Mouse (Mus musculus) kidney, adult 2 months (tissue): ENCODE results near the gene Ptpre.

ENCODE experiments used
- CTCF ChIP-seq: fragments of 200-500 bp; conservative IDR thresholded peaks from 2 replicates; pipeline ENCODE4 v1.5.1; 2011; ENCODE audit warnings: low read depth, mild to moderate bottlenecking, control low read depth, low read length, moderate library complexity, mixed read lengths; ENCODE audit not compliant: insufficient read depth, insufficient read length
- POLR2A ChIP-seq: fragments of 200-500 bp; IDR thresholded peaks from one replicate; pipeline ENCODE4 v1.6.1; 2011; ENCODE audit warnings: low read depth, low read length, control low read depth

DNA sequence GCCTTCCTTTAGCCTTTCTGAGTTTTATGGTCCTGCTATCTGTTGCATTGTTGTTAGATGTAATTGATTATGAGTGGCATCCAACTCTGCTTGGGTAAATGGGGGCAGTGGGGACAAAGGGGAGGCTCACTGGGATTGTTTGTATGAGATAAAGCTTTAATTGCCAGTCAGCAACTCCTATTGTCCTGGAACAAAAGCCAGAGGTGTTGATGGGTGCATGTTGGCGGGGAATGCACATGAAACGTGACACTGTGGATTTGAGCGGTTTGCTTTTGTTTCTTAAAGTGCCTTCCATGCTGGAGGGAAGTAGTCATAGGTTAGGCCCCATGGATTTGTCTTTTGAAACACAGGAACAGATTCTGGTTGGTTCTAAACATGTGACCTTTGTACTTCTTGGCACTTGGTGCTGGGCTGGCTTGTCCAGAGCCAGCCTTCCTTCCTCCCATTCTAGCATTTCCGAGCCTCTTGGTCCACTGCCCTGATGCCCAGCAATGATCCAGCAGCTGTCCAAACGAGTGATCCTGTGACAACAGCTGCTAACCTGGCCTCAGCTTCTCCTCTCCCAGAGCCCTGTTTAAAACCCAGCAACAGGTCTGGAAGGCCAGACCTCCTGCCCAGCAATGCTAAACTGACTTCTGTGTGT lies 65.7 kb downstream of the Ptpre start:
- no peak for TF ChIP-seq CTCF
- no peak for TF ChIP-seq POLR2A
